Mouse (Mus musculus): ENCODE results near the gene Chmp2a. TPM values are rescaled to one million over a fixed set of nuclear protein-coding genes. Genes with fewer than 3 reads are reported as not detected.
A peak's percentile ranks its signal among the peaks of the same experiment; 100 is the strongest.
"Not testable (repeated sequence)": the region's sequence is repeated elsewhere in the genome, so short reads cannot be mapped to it uniquely, and the experiment has no call there.

The Chmp2a gene
- 179 and 185 TPM in 2 replicates for polyA plus RNA-seq (2015; fragmentation: Nextera tagmentation; extraction: Ambion mirVana)

DNA sequence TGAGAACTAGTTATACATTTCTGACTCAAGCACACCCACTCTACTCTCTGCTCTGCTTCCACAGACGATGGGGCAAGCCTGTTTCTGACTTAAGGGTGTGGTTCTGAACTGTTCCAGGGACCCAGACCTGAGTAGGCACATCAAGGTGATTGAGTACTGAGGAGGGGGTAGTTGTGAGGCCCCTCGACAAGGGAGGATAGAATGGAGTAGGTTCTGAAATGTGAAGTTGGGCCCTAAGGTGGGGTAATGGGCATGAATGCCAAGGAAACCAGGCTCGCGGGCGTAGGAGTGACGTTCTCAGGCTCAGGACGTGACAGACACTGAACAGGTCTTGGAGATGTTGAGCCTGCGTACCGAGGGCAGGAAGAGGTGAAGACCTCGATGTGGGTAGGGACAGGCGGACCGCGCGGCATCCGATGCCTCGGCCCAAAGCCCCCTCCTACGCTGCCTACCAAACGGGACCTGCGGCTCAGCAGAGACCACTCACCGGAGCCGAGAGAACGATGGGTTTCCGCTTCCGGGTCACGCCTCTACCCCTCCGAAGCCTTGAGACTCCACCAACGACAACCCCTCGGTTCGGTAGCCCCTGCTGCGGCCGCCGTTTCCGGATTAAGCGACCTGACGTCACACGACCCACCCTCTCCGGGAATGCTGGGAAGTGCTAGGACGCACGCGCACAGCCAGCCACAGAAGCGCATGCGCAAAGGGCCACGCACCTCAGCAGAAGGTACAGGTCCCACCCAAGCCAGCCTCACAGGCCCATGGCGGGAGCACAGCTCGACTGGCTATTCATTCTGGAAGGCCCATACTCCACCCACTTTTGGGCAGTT lies at the start of gene Chmp2a:
TSS of gene Chmp2a (minus strand) at position 660 of the 830 bp plus-strand sequence.
- Histone ChIP-seq H3K4me2 (peak within 1 kb of the TSS; percentile 75), H3K4me1 (peaks cover 43% of the 10 kb centered on the region), H3K9me3 (no peaks in the 10 kb centered on the region), H3K27me3 (no peaks in the 10 kb centered on the region), H3K9ac (peak within 1 kb of the TSS; percentile 69), H3K4me3 (peak within 1 kb of the TSS; percentile 56), H3K36me3 (peaks cover 59% of the 10 kb centered on the region), H3K27ac (peak within 1 kb of the TSS; percentile 93)
- WGBS: under 1% methylated on average over 45 of the region's 45 CpGs
- peak; percentile 76 for ATAC-seq (ENCODE audit: insufficient number of reproducible peaks, low FRiP score, low TSS enrichment, low read depth)

DNA sequence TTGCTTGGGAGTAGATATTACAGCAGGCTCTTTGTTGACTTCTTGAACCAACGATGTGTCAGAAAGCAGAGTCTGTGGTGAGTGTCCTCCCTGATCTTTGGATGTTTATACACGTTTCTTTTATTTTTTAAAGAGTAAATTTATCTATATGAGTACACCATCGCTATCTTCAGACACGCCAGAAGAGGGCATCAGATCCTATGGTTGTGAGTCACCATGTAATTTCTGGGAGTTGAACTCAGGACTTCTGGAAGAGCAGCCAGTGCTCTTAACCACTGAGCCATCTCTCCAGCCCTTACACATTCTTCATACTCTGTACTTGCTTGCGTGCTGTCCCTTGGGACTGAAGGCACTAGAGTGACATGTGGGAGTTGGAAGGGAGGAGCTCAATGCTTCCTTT lies 37.7 kb upstream of the Chmp2a start:
- Histone ChIP-seq H3K4me3 (no peak overlapping the region), H3K9me3 (no peaks in the 10 kb centered on the region), H3K36me3 (no peaks in the 10 kb centered on the region), H3K27ac (no peak overlapping the region), H3K27me3 (no peaks in the 10 kb centered on the region), H3K4me1 (no peaks in the 10 kb centered on the region), H3K9ac (no peak overlapping the region), H3K4me2 (no peak overlapping the region)
- 61% methylated on average over 5 of the region's 5 CpGs for WGBS
- ATAC-seq (ENCODE audit: insufficient number of reproducible peaks, low FRiP score, low TSS enrichment, low read depth): no peak

DNA sequence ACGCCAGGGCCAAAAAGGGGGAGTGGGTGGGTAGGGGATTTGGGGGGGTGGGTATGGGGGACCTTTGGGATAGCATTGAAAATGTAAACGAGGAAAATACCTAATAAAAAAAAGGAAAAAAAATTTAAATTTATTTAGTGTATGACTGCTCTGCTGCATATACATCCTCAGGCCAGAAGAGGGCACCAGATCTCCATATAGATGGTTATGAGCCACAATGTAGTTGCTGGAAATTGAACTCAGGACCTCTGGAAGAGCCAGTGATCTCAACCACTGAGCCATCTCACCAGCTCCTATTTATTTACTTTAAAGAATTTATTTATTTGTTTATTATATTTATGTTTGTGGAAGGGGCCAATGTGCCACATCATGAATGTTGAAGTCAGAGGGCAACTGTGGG lies 28.8 kb upstream of the Chmp2a start:
- H3K4me1 ChIP-seq; H3K36me3 ChIP-seq; H3K4me2 ChIP-seq; ATAC-seq (ENCODE audit: insufficient number of reproducible peaks, low FRiP score, low TSS enrichment, low read depth); H3K4me3 ChIP-seq; H3K27me3 ChIP-seq; H3K9me3 ChIP-seq; H3K9ac ChIP-seq; H3K27ac ChIP-seq: not testable (repeated sequence)
- 53% methylated on average over 2 of the region's 2 CpGs for WGBS

DNA sequence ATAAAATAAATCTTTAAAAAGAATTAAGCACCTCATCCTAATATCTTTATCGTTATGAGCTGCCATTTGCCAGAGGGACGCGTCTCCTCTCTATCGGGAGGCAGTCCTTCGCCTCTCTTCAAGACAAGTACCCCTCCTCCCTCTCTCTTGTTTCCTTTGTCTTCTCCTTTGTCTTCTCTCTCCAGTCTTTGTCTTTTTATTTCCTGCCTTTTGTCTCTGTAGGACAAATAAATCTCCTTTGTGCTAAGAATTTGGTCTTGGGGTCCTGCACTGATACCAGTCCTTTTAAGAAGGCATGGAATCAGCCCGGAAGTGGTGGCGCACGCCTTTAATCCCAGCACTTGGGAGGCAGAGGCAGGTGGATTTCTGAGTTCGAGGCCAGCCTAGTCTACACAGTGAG lies 24.9 kb upstream of the Chmp2a start:
- Histone ChIP-seq H3K4me3 (no peak overlapping the region), H3K4me2 (no peak overlapping the region), H3K9ac (no peak overlapping the region), H3K27ac (no peak overlapping the region), H3K9me3 (no peaks in the 10 kb centered on the region), H3K36me3 (no peaks in the 10 kb centered on the region), H3K27me3 (no peaks in the 10 kb centered on the region), H3K4me1 (no peaks in the 10 kb centered on the region)
- no peak for ATAC-seq (ENCODE audit: insufficient number of reproducible peaks, low FRiP score, low TSS enrichment, low read depth)
- WGBS: 89% methylated on average over 9 of the region's 9 CpGs

DNA sequence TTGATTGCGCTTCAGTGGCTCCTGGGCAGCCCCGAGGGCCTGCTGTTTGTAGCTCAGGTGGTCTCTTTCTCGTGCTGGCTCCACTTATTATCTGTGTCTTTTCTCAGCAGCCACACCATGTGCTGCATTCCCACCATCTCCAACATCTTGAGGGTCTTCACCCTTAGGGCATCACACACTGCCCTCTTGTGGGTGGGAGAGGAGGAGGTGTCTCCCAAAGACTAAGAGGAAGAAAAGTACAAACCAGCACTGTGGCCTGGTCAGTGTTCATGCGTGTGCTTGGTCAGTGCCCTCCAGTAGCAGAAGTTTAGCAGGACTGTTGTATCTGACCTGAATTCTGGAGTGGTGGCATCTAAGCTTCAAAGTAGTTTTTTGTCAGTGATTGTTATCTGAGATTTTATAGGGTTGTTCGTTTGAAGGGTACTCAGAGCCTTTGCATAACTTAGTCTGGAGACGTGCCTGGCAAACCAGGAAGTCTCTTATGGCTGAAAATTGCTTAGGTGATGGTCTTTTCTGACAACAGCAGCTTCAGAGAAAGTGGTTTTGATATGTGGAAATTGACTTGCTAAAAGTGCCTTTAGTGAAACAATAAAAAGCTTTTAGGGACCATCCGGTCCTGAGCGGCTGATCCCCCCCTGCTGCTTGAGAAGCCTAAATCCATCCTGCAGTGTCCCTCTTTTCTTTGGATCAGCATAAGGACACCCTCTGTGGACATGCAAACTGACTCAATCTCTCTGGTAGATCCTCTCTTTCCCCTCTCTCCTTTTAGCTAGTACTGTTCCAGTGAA lies 22.5 kb upstream of the Chmp2a start:
- Histone ChIP-seq H3K4me2 (no peak overlapping the region), H3K36me3 (no peaks in the 10 kb centered on the region), H3K9me3 (no peaks in the 10 kb centered on the region), H3K4me3 (no peak overlapping the region), H3K27ac (no peak overlapping the region), H3K9ac (no peak overlapping the region), H3K27me3 (no peaks in the 10 kb centered on the region), H3K4me1 (peaks cover 5% of the 10 kb centered on the region; the same call in 1 of the 2 replicates)
- 57% methylated on average over 8 of the region's 8 CpGs for WGBS
- ATAC-seq (ENCODE audit: insufficient number of reproducible peaks, low FRiP score, low TSS enrichment, low read depth): no peak

DNA sequence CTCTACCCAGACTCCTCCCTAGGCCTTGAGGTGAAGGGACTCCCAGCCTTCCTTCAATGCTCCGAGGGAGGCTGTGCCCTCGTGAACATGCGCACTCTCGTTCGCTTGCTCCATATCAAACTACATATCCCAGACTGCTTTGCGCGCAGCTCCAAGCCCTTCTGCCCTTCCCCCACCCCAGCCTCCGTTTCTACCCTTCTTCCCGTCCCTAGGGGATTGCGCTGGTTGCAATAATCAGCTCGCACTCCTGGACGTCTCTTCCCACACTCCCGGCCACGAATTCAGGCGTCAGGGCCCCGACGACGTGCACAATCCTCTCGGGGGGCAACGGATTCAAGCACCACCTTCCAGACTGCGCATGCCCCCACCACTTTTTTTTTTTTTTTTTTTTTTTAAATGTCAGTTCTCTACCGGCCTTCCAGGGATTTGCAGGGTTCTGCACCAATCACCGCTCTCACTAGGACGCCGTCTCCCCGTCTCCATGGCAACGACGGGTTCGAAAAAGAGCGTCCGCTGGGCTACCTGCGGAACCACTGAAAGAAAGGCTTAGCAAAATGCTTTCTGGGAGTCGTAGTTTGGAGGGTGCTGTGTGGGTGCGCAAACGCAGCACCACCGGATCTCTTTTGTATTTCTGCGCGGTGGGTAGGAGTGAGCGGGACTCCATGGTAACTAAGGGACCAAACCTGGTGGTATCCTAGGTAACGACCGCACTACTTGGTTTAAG lies 19.8 kb upstream of the Chmp2a start, which contains the start of gene Mzf1:
TSS of gene Mzf1 (minus strand) at position 478 of the 724 bp plus-strand sequence.
- under 1% methylated on average over 41 of the region's 41 CpGs for WGBS
- peaks cover 5% of the 10 kb centered on the region; the same call in 1 of the 2 replicates for H3K4me1 ChIP-seq
- H3K27me3 ChIP-seq: no peaks in the 10 kb centered on the region
- no peaks in the 10 kb centered on the region for H3K9me3 ChIP-seq
- H3K4me2 ChIP-seq: peak within 1 kb of the TSS; percentile 78
- ATAC-seq (ENCODE audit: insufficient number of reproducible peaks, low FRiP score, low TSS enrichment, low read depth): peak; percentile 94
- H3K4me3 ChIP-seq: peak within 1 kb of the TSS; percentile 62
- H3K36me3 ChIP-seq: no peaks in the 10 kb centered on the region
- peak within 1 kb of the TSS; percentile 86 for H3K27ac ChIP-seq
- peak within 1 kb of the TSS; percentile 55 for H3K9ac ChIP-seq

DNA sequence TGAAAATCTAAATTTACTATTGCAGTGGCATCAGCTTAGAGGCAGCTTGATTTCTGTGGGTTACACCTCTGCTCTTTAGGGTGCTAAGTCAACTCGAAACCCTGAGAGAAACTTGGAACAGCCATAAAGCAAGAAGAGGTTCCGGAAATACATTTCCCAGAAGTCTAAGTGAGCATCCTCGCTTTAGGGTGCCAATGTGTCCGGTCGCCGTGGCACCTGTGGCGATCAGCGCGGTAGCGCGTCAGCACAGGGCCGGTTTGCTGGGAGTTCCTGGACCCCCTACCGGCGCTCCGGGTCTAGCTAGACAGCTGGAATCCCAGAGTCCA lies 19.3 kb upstream of the Chmp2a start:
- Histone ChIP-seq H3K9me3 (no peaks in the 10 kb centered on the region), H3K36me3 (no peaks in the 10 kb centered on the region), H3K4me2 (peak overlapping the region; percentile 78), H3K27ac (0 out of 2 replicates have a peak overlapping the region, but pooled peaks have one; percentile 61), H3K4me3 (peak overlapping the region; percentile 62), H3K9ac (peak overlapping the region; percentile 55), H3K27me3 (no peaks in the 10 kb centered on the region), H3K4me1 (peaks cover 5% of the 10 kb centered on the region; the same call in 1 of the 2 replicates)
- 2% methylated on average over 15 of the region's 15 CpGs for WGBS
- no peak for ATAC-seq (ENCODE audit: insufficient number of reproducible peaks, low FRiP score, low TSS enrichment, low read depth)

DNA sequence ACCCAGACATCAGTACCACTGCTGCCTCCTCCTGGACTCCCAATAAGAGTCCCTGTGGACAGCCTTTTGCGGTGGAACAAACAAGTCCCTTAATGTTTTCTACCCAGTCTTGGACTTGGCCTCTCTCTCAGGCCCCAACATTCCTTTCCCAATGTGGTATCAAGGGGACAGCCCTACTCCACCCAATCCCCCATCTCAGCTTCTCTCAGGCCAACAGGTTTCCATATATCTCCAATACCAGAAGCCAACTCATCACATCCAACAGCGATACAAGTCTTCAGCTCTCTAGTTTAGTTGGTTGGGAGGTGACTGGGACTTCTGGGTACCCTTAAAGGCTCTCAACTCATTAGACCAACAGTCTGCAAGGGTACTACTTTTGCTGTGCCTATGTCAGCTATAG lies 18.9 kb upstream of the Chmp2a start:
- peak overlapping the region; percentile 62; the same call in 1 of the 2 replicates for H3K4me3 ChIP-seq
- peak overlapping the region; percentile 78; the same call in 1 of the 2 replicates for H3K4me2 ChIP-seq
- H3K27ac ChIP-seq: no peak overlapping the region
- no peaks in the 10 kb centered on the region for H3K27me3 ChIP-seq
- no peaks in the 10 kb centered on the region for H3K36me3 ChIP-seq
- peaks cover 5% of the 10 kb centered on the region; the same call in 1 of the 2 replicates for H3K4me1 ChIP-seq
- ATAC-seq (ENCODE audit: insufficient number of reproducible peaks, low FRiP score, low TSS enrichment, low read depth): no peak
- H3K9me3 ChIP-seq: no peaks in the 10 kb centered on the region
- no peak overlapping the region for H3K9ac ChIP-seq
- WGBS: 96% methylated on average over 2 of the region's 2 CpGs

DNA sequence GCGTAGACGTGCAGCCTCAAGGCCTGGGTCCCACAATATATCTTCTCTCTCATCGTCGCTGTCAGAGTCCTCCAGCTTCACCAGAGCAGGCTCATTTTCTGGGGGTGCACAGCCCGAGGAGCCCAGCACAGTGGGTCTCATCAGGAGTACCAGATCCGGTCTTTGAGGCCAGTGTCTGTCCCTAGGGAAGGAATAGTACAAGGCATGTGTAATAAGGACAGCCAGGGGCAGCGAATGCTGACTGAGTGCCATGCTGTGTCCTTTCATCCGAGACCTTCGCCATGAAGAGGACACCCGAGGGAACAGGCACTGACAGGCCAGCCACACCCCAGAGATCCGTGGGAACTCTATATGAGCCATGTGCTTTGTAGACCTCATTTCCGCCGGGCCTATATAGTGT lies 18.4 kb upstream of the Chmp2a start:
- no peak for ATAC-seq (ENCODE audit: insufficient number of reproducible peaks, low FRiP score, low TSS enrichment, low read depth)
- Histone ChIP-seq H3K27ac (no peak overlapping the region), H3K4me3 (no peak overlapping the region), H3K4me2 (no peak overlapping the region), H3K9me3 (no peaks in the 10 kb centered on the region), H3K36me3 (no peaks in the 10 kb centered on the region), H3K9ac (no peak overlapping the region), H3K4me1 (peaks cover 5% of the 10 kb centered on the region; the same call in 1 of the 2 replicates), H3K27me3 (no peaks in the 10 kb centered on the region)
- 86% methylated on average over 13 of the region's 13 CpGs for WGBS

DNA sequence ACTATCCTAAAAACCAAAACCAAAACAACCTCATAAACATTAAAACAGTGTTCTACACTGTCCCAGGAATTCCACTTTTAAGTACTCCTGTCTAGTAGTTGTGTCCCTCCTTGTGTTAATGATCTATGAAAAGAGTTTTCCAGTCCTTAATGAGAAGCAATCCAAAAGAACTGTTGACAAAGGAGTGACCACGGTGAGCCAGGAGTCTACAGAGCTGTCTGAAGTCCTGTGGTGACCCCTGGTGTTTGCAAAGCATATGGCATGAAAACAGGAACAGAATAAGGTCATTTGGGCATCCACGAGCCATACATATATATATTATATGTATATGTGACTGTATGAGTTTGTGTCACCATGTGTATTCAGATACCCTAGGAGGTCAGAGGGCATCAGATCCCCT lies 11.5 kb upstream of the Chmp2a start:
- H3K4me1 ChIP-seq: peaks cover 16% of the 10 kb centered on the region
- H3K27me3 ChIP-seq: peaks cover 46% of the 10 kb centered on the region
- H3K27ac ChIP-seq: no peak overlapping the region
- no peak overlapping the region for H3K4me2 ChIP-seq
- no peaks in the 10 kb centered on the region for H3K9me3 ChIP-seq
- no peak for ATAC-seq (ENCODE audit: insufficient number of reproducible peaks, low FRiP score, low TSS enrichment, low read depth)
- H3K4me3 ChIP-seq: no peak overlapping the region
- 7% methylated on average over 2 of the region's 2 CpGs for WGBS
- H3K9ac ChIP-seq: no peak overlapping the region
- no peaks in the 10 kb centered on the region for H3K36me3 ChIP-seq

DNA sequence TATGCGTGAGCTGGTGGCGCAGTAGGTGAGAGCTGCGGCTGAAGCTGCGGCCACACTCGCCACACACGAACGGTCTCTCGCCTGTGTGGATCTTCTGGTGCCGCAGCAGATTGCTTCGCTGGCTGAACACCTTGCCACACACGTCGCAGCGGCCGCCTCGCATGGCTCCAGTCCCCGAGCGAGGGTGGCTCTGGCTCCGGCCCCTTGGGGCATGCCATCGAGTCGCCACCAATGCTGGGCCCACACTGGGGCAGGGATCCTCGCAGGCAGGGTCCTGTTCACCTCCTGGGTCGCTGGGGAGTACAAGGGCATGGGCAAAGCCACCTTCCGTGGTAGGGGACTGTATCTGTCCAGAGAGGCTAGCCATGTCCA lies 9.6 kb upstream of the Chmp2a start:
- H3K4me1 ChIP-seq: peaks cover 16% of the 10 kb centered on the region
- peak overlapping the region; percentile 46 for H3K4me3 ChIP-seq
- peak overlapping the region; percentile 64; the same call in 1 of the 2 replicates for H3K9ac ChIP-seq
- no peaks in the 10 kb centered on the region for H3K9me3 ChIP-seq
- no peak for ATAC-seq (ENCODE audit: insufficient number of reproducible peaks, low FRiP score, low TSS enrichment, low read depth)
- peak overlapping the region; percentile 97 for H3K4me2 ChIP-seq
- 2% methylated on average over 23 of the region's 23 CpGs for WGBS
- no peaks in the 10 kb centered on the region for H3K36me3 ChIP-seq
- H3K27ac ChIP-seq: no peak overlapping the region
- peaks cover 51% of the 10 kb centered on the region for H3K27me3 ChIP-seq

Data from limb, embryonic 15.5 days (tissue).